Mouse (Mus musculus): Measurements from ENCODE around the gene Zfp458.
"Not testable (repeated sequence)": the region's sequence is repeated elsewhere in the genome, so short reads cannot be mapped to it uniquely, and the experiment has no call there.

Gene Zfp458

DNA sequence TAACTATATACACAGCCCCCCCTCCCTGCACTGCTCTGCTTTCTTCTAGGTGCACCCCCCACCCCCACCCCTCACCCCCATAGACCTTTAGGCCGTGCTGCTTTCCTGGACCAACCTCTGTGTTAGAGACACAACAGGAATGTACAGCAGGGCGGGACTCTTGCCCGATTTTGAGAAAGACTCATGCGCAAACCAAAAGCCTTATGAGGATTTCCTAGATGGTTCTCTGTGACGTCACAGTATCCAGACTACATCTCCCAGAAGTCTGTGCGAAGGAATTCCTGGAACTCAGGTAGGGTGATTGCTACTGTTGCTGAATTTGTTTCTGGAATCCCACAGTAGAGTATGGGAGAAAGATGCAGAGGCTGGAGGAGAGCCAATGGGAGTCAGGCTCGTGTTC lies at the start of gene Zfp458:
Gene Zfp458, minus strand, starts transcription at position 153 of the 400 bp plus-strand sequence.
- DNase-seq = peak; percentile 72

DNA sequence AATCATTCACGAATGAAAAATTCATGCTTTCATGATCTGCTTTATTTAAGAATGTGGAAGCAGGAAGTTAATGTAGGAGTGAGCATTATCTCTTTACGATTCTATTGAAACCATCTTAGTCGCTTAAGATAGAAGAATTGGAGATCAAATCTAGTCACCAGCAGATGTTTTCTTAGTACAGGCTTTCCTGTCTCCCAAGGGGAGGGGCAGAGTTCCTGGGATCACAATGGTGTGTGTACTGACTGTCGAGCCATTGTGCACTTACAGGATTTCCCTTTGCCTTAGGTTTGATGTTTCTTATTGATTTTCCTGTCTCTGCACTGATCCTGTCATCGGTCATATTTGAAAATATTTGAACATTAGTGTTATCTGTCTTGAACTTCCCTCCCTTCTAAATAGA lies 28.5 kb upstream of the Zfp458 start:
- DNase-seq = peak; percentile 15

DNA sequence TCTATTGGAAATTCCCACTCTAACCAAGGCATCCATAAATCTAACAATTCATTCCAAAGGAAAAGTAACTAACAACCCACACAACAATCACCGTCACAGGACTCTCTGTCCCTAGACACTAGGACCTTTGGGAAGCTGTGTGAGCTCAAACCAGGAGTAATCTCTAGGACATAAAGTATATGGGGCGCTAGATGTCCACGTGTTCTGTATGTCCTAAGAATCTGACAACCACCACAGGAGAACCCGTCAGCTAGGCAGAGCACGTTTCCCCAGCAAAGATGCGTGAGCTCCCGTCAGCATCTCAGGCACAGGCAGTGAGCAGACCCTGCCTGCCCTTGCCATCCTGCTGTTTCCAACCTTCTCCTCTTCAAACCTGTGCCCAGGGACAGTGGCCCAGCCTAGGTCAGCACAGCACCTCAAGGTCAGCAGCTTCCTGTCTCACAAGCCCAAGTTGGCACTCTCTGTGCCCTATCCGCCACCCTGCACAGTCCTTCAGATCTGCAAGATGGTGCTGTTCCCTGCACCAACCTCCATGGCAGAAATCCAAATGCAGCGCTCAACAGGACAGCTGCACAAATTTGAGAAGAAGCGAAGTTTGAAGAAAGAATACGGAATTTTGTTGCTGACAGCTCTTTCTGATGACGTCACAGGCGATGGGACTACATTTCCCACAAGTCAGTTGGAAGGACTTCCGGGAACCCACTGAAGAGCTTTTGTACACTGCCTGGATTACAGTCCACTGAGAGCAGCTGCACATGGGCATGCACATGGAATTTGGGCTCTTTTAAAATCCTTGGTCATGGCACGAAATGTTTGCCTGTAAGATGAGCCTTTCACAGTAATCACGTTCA lies 27.8 kb upstream of the Zfp458 start, which contains the start of gene Zfp457:
Gene Zfp457, minus strand, starts transcription at position 664 of the 851 bp plus-strand sequence.
- peak; percentile 97 for DNase-seq

DNA sequence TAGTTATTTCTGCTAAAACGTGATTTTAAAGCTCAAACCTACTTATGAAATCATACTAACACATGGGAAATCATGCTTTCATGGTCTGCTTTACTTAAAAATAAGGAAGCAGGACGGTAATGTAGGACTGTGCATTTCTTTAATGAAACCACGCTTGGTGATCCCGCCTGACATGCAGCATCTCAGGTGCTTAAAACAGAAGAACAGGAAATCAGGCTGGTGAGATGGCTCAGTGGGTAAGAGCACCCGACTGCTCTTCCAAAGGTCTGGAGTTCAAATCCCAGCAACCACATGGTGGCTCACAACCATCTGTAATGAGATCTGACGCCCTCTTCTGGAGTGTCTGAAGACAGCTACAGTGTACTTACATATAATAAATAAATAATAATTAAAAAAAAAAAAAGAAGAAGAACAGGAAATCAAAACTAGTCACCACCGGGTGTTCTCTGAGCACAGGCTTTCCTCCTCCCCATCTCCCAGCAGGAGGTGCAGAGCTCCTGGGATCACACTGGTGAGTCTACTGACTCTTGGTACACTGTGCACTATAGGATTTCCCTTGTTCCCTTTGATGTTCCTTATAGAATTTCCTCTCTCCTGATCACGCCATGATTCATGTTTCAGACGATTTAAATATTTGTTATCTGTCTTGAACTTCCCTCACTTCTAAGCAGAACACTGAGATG lies 8.7 kb downstream of the Zfp458 start:
- DNase-seq = not testable (repeated sequence)

DNA sequence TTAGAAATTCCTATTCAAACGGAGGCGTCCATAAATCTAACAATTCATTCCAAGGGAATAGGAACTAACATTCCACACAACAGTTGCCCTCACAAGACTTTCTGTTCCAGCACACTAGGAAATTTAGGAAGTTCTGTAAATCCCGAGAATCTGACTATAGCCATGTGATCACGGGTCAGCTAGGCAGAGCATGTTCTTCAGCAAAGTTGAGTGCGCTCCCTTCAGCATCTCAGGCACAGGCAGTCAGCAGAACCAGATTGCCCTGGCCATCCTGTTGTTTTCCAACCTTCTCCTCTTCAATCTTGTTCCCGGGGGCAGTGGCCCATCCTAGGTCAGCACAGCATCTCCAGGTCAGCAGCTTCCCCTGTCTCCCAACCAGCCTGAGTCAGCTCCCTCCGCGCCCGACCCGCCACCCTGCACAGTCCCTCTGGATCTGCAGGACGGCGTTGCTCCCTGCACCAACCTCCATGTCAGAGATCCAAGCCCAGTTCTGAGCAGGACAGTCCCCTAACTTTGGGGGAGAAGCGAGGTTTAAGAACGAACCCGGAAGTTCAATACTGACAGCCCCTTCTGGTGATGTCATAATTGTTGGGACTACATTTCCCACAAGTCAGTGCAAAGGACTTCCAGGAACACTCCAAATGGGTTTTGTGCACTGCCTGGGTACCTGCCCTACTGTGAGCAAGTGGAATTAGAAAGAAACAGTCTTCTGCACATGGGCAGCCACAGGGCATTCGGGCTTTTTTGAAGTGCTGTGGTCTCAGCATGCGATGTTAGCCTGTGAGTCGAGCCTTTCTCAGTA lies 9.5 kb downstream of the Zfp458 start:
- DNase-seq = peak; percentile 95

DNA sequence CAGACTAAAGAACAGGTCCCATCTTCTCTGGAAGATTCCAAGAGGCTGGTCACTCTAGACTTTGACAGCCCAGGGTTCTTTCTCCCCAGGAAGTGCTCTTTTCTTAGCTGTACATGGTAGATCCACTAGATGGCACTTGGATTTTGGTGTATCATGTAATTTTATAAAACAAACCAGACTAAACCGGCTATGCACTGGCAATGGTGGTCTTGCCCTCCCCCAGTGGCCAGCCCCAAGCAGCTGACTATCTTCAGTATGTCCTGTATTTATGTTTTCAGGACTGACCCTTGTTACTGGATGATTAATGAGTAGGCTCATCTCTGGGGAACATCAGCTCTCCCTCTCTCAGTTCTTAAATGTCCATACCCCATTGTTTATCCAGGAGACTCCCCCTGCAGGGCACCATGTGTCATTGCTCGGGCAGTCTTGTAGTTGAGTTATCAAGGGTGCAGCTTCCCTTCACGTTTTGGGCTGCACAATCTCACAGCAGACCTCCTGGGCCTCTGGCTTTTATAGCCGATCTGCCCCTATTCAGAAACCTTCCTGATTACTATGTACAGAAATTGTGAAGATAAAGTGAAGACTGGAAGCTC lies 64.2 kb downstream of the Zfp458 start:
- no peak for DNase-seq

Measured in lung, postnatal 36 days (tissue).